Mouse (Mus musculus) CH12.LX (cell line): ENCODE measurements around the gene Pdp2. TPM values are rescaled to one million over a fixed set of nuclear protein-coding genes. Genes with fewer than 3 reads are reported as not detected.

Source experiments
- DNase-seq: peaks from one replicate; pipeline ENCODE4 v3.0.0-alpha.2; 2013; ENCODE audit errors: extremely low read depth
- H3K27ac ChIP-seq: 2 replicates; pipeline ENCODE4 v1.5.1; 2012; ENCODE audit warnings: low read depth, mild to moderate bottlenecking, control low read depth, moderate library complexity; ENCODE audit not compliant: insufficient read depth
- H3K27me3 ChIP-seq: replicated peaks from 2 replicates; pipeline ENCODE3; 2012; ENCODE audit warnings: inconsistent platforms
- H3K36me3 ChIP-seq, 2 experiments: replicated peaks in 1 of 2; 2 replicates each; pipeline versions ENCODE3 to v1.6.1; 2012; ENCODE audit warnings: inconsistent platforms in 1 of 2, low read length in 1 of 2, mild to moderate bottlenecking in 1 of 2, mixed read lengths in 1 of 2, moderate library complexity in 1 of 2; ENCODE audit not compliant: control insufficient read depth in 1 of 2, insufficient read depth in 1 of 2
- H3K4me1 ChIP-seq, 2 experiments: 2 replicates each; pipeline ENCODE4 v1.6.1; 2012; ENCODE audit warnings: inconsistent platforms in 1 of 2, moderate library complexity in 1 of 2; ENCODE audit not compliant: insufficient read depth in 2 of 2, control insufficient read depth in 1 of 2
- H3K4me2 ChIP-seq: 2 replicates; pipeline ENCODE4 v1.6.1; 2012; ENCODE audit warnings: low read depth, mild to moderate bottlenecking, control low read depth; ENCODE audit not compliant: poor library complexity, insufficient read depth, severe bottlenecking
- H3K4me3 ChIP-seq, 3 experiments: fragments of 150-350 bp in 1 of 3; sonication (generic) in 1 of 3; replicated peaks in 1 of 3; 2 replicates each; pipeline versions ENCODE3 to v1.5.1; 2011 to 2012; ENCODE audit warnings: low read depth in 2 of 3, low read length in 2 of 3, mild to moderate bottlenecking in 2 of 3, moderate library complexity in 2 of 3, control low read depth in 1 of 3, improper control_type of control experiment in 1 of 3, inconsistent platforms in 1 of 3, mixed read lengths in 1 of 3; ENCODE audit not compliant: poor library complexity in 1 of 3
- H3K79me2 ChIP-seq: replicated peaks from 2 replicates; pipeline ENCODE4 v1.6.1; 2012; ENCODE audit warnings: mild to moderate bottlenecking, moderate library complexity; ENCODE audit not compliant: control insufficient read depth, poor library complexity, insufficient read depth, severe bottlenecking; ENCODE audit errors: extremely low read depth
- H3K9ac ChIP-seq: 2 replicates; pipeline ENCODE4 v1.6.1; 2012; ENCODE audit warnings: low read depth, mild to moderate bottlenecking, control low read depth, moderate library complexity; ENCODE audit not compliant: insufficient read depth
- H3K9me3 ChIP-seq: replicated peaks from 2 replicates; pipeline ENCODE3; 2012; ENCODE audit warnings: low read length, inconsistent platforms, mixed read lengths
- BHLHE40 ChIP-seq: IDR thresholded peaks from 2 replicates; pipeline ENCODE4 v1.6.1; 2011; ENCODE audit warnings: mild to moderate bottlenecking, low read depth, low read length, improper control_type of control experiment
- CHD1 ChIP-seq: IDR thresholded peaks from 2 replicates; pipeline ENCODE4 v1.6.1; 2012; ENCODE audit warnings: low read depth, low read length, improper control_type of control experiment, inconsistent platforms
- CHD2 ChIP-seq: IDR thresholded peaks from 2 replicates; pipeline ENCODE4 v1.6.1; 2011; ENCODE audit warnings: low read length, improper control_type of control experiment
- CTCF ChIP-seq, 2 experiments: IDR thresholded peaks in 1 of 2; conservative IDR thresholded peaks in 1 of 2; 2 replicates each; pipeline ENCODE4 v1.5.1; 2011 to 2012; ENCODE audit warnings: low read depth in 2 of 2, low read length in 2 of 2, improper control_type of control experiment in 1 of 2, inconsistent platforms in 1 of 2, mild to moderate bottlenecking in 1 of 2, moderate library complexity in 1 of 2
- E2F4 ChIP-seq: IDR thresholded peaks from 2 replicates; pipeline ENCODE4 v1.6.1; 2011; ENCODE audit warnings: low read depth, low read length, improper control_type of control experiment; ENCODE audit not compliant: insufficient replicate concordance
- ELF1 ChIP-seq: IDR thresholded peaks from 2 replicates; pipeline ENCODE4 v1.6.1; 2014; ENCODE audit warnings: low read depth, mild to moderate bottlenecking, inconsistent platforms, low read length, improper control_type of control experiment
- EP300 ChIP-seq: IDR thresholded peaks from 2 replicates; pipeline ENCODE4 v1.6.1; 2011; ENCODE audit warnings: low read length, improper control_type of control experiment
- ETS1 ChIP-seq: conservative IDR thresholded peaks from 2 replicates; pipeline ENCODE4 v1.6.1; 2012; ENCODE audit warnings: low read depth, mild to moderate bottlenecking, inconsistent platforms, low read length, improper control_type of control experiment, moderate library complexity
- GABPA ChIP-seq: IDR thresholded peaks from 2 replicates; pipeline ENCODE4 v1.6.1; 2012; ENCODE audit warnings: low read depth, low read length, improper control_type of control experiment, inconsistent platforms; ENCODE audit not compliant: insufficient replicate concordance
- HCFC1 ChIP-seq: IDR thresholded peaks from 2 replicates; pipeline ENCODE4 v1.6.1; 2012; ENCODE audit warnings: low read depth, mild to moderate bottlenecking, inconsistent platforms, low read length, improper control_type of control experiment
- IRF4 ChIP-seq: IDR thresholded peaks from 2 replicates; pipeline ENCODE4 v1.6.1; 2014; ENCODE audit warnings: low read depth, mild to moderate bottlenecking, inconsistent platforms, low read length, improper control_type of control experiment
- JUN ChIP-seq: IDR thresholded peaks from 2 replicates; pipeline ENCODE4 v1.6.1; 2011; ENCODE audit warnings: low read depth, mild to moderate bottlenecking, low read length, improper control_type of control experiment, moderate library complexity; ENCODE audit not compliant: insufficient read depth
- JUND ChIP-seq: conservative IDR thresholded peaks from 2 replicates; pipeline ENCODE4 v1.6.1; 2011; ENCODE audit warnings: low read depth, low read length, improper control_type of control experiment
- KAT2A ChIP-seq: IDR thresholded peaks from 2 replicates; pipeline ENCODE4 v1.6.1; 2012; ENCODE audit warnings: low read length, improper control_type of control experiment, inconsistent platforms; ENCODE audit not compliant: insufficient replicate concordance
- MAFK ChIP-seq: IDR thresholded peaks from 2 replicates; pipeline ENCODE4 v1.6.1; 2011; ENCODE audit warnings: low read length, improper control_type of control experiment; ENCODE audit not compliant: insufficient replicate concordance
- MAX ChIP-seq: IDR thresholded peaks from 2 replicates; pipeline ENCODE4 v1.6.1; 2011; ENCODE audit warnings: low read length, improper control_type of control experiment
- MAZ ChIP-seq: IDR thresholded peaks from 2 replicates; pipeline ENCODE4 v1.6.1; 2012; ENCODE audit warnings: low read depth, mild to moderate bottlenecking, inconsistent platforms, low read length, improper control_type of control experiment, moderate library complexity
- MEF2A ChIP-seq: IDR thresholded peaks from 2 replicates; pipeline ENCODE4 v1.6.1; 2014; ENCODE audit warnings: low read depth, mild to moderate bottlenecking, inconsistent platforms, low read length, improper control_type of control experiment, borderline replicate concordance
- MXI1 ChIP-seq: IDR thresholded peaks from 2 replicates; pipeline ENCODE4 v1.6.1; 2011; ENCODE audit warnings: mild to moderate bottlenecking, low read depth, low read length, improper control_type of control experiment
- MYC ChIP-seq: IDR thresholded peaks from 2 replicates; pipeline ENCODE4 v1.6.1; 2011; ENCODE audit warnings: low read depth, mild to moderate bottlenecking, improper control_type of control experiment, low read length
- NELFE ChIP-seq: IDR thresholded peaks from 2 replicates; pipeline ENCODE4 v1.6.1; 2011; ENCODE audit warnings: low read depth, low read length, improper control_type of control experiment
- NRF1 ChIP-seq: IDR thresholded peaks from 2 replicates; pipeline ENCODE4 v1.6.1; 2014; ENCODE audit warnings: low read depth, mild to moderate bottlenecking, inconsistent platforms, low read length, improper control_type of control experiment, moderate library complexity
- PAX5 ChIP-seq: IDR thresholded peaks from 2 replicates; pipeline ENCODE4 v1.6.1; 2012; ENCODE audit warnings: low read length, inconsistent platforms, mixed read lengths
- POLR2A ChIP-seq: IDR thresholded peaks from 2 replicates; pipeline ENCODE4 v1.6.1; 2011; ENCODE audit warnings: low read depth, mild to moderate bottlenecking, improper control_type of control experiment, low read length
- POLR2AphosphoS2 ChIP-seq: IDR thresholded peaks from 2 replicates; pipeline ENCODE4 v1.6.1; 2011; ENCODE audit warnings: low read depth, low read length, improper control_type of control experiment
- RAD21 ChIP-seq: IDR thresholded peaks from 2 replicates; pipeline ENCODE4 v1.6.1; 2011; ENCODE audit warnings: low read depth, mild to moderate bottlenecking, low read length, improper control_type of control experiment, moderate library complexity
- RCOR1 ChIP-seq: conservative IDR thresholded peaks from 2 replicates; pipeline ENCODE4 v1.6.1; 2012; ENCODE audit warnings: low read depth, mild to moderate bottlenecking, inconsistent platforms, low read length, improper control_type of control experiment
- SIN3A ChIP-seq: IDR thresholded peaks from 2 replicates; pipeline ENCODE4 v1.6.1; 2012; ENCODE audit warnings: low read length, improper control_type of control experiment, inconsistent platforms
- SMC3 ChIP-seq: IDR thresholded peaks from 2 replicates; pipeline ENCODE4 v1.6.1; 2011; ENCODE audit warnings: low read depth, low read length, improper control_type of control experiment
- TBP ChIP-seq: conservative IDR thresholded peaks from 2 replicates; pipeline ENCODE4 v1.6.1; 2011; ENCODE audit warnings: low read depth, low read length, improper control_type of control experiment
- TCF12 ChIP-seq: IDR thresholded peaks from 2 replicates; pipeline ENCODE4 v1.6.1; 2014; ENCODE audit warnings: low read depth, mild to moderate bottlenecking, inconsistent platforms, low read length, improper control_type of control experiment
- UBTF ChIP-seq: IDR thresholded peaks from 2 replicates; pipeline ENCODE4 v1.6.1; 2012; ENCODE audit warnings: low read depth, mild to moderate bottlenecking, inconsistent platforms, low read length, improper control_type of control experiment, moderate library complexity
- USF1 ChIP-seq: IDR thresholded peaks from 2 replicates; pipeline ENCODE4 v1.6.1; 2014; ENCODE audit warnings: low read depth, mild to moderate bottlenecking, inconsistent platforms, low read length, improper control_type of control experiment
- USF2 ChIP-seq: conservative IDR thresholded peaks from 2 replicates; pipeline ENCODE4 v1.6.1; 2011; ENCODE audit warnings: low read depth, low read length, improper control_type of control experiment
- ZC3H11A ChIP-seq: IDR thresholded peaks from 2 replicates; pipeline ENCODE4 v1.6.1; 2012; ENCODE audit warnings: low read depth, mild to moderate bottlenecking, inconsistent platforms, low read length, improper control_type of control experiment
- ZKSCAN1 ChIP-seq: IDR thresholded peaks from 2 replicates; pipeline ENCODE4 v1.6.1; 2012; ENCODE audit warnings: low read depth, inconsistent platforms, low read length, improper control_type of control experiment, borderline replicate concordance
- ZMIZ1 ChIP-seq: IDR thresholded peaks from 2 replicates; pipeline ENCODE4 v1.6.1; 2012; ENCODE audit warnings: low read depth, mild to moderate bottlenecking, inconsistent platforms, low read length, improper control_type of control experiment
- ZNF384 ChIP-seq: IDR thresholded peaks from 2 replicates; pipeline ENCODE4 v1.6.1; 2012; ENCODE audit warnings: low read depth, low read length, improper control_type of control experiment, inconsistent platforms
- dilution Hi-C: fragments of 300-500 bp; cut with MboI; formaldehyde crosslinking; loops from 2 replicates; pipeline ENCODE4 v1.14.3; 2020; ENCODE audit warnings: low sequenced_read_pairs; ENCODE audit not compliant: extremely low pct_unique_long_range_greater_than_20kb, extremely low pct_ligation_motif_present
- in situ Hi-C: fragments of 300-500 bp; cut with MboI; formaldehyde crosslinking; loops from 3 replicates; pipeline ENCODE4 v1.14.3; 2019; ENCODE audit warnings: low sequenced_read_pairs, low pct_ligation_motif_present, low pct_unique_long_range_greater_than_20kb, mixed read lengths
- polyA plus RNA-seq: library from polyadenylated mRNA; unstranded; fragments of >175 nt; gene quantifications from 2 replicates; pipeline ENCODE4 v1.2.1, GENCODE M21; 2012; ENCODE audit warnings: low read depth; ENCODE audit not compliant: insufficient read length
- total RNA-seq, 2 experiments: library from RNA; depleted of rRNA; stranded (reverse); fragments of 300-350 nt in 1 of 2; fragments of >200 nt in 1 of 2; gene quantifications; 2 replicates each; pipeline ENCODE4 v1.2.3; 2012 to 2014

Pdp2 gene
- total and polyA plus RNA-seq, 3 experiments: 7.6 to 9.6 (median 8.7) TPM

DNA sequence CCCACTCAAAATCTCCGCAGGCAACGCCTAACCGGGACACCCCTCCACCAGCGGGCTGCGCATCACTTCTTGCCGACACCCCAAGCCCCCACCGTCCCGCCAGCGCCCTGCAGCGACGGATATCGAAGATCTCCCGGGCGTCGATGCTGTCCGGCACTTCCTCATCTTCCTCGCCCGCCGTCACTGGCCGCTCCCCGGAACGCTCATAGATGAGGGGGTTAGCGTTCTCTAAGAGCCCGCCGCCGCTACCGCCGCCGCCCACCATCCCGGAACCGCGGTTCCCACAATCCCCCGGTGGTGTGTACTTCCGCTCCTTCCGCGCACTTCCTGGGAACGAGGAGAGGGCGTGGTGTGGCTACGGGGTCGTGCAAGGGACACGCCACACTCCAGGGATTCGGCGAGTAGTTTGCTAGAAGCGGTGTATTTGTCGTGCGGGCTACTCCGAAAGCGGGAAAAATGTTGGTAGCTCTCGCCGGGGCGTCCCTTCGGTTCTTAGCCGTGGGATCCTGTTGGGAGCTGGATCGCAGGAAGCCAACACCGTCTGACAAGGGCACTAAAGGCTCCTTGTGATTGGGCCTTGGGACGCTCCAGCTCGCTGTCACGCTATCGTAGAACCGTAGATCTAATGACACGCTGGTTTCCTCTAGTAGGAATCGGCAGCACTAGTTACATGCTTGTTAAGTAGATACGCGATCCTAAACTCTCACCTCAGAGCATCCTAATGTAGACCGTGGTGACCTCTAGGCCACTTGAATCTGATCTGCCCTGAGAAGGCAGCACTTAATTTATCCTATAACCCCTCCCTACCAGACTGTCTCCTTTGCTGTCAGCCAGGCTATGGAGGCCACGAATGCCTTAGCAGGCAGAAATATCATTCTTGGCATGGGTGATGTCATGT lies 50.4 kb downstream of the Pdp2 start, which contains the start of gene Ciao2b:
Gene Ciao2b (minus strand): TSS at position 540 of the 898 bp plus-strand sequence.
- peak; percentile 26; the same call in 1 of the 2 replicates for TF ChIP-seq MYC
- TF ChIP-seq NRF1: no peak
- peak; percentile 87 for TF ChIP-seq POLR2A
- TF ChIP-seq ZKSCAN1: no peak
- TF ChIP-seq JUND: no peak
- TF ChIP-seq ZMIZ1: peak; percentile 56; the same call in 1 of the 2 replicates
- TF ChIP-seq MEF2A: no peak
- TF ChIP-seq MXI1: peak; percentile 88
- peak; percentile 63 for TF ChIP-seq TBP
- no peak; the same call in 1 of the 2 replicates for TF ChIP-seq GABPA
- peak; percentile 75 for TF ChIP-seq IRF4
- no peak for TF ChIP-seq BHLHE40
- no peak for TF ChIP-seq RAD21
- TF ChIP-seq UBTF: no peak
- TF ChIP-seq ZC3H11A: no peak
- peak; percentile 85 for TF ChIP-seq POLR2AphosphoS2
- no peak for TF ChIP-seq ETS1
- TF ChIP-seq USF1: no peak
- no peak for TF ChIP-seq JUN
- peak; percentile 83 for TF ChIP-seq TCF12
- TF ChIP-seq PAX5: no peak
- no peak for TF ChIP-seq CTCF (conservative IDR thresholded peaks at IDR 0.05 in 1 of 2, IDR thresholded peaks at IDR 0.05 in 1 of 2; ENCODE audit: low read depth in 2 of 2, low read length in 2 of 2)
- peak; percentile 92 for TF ChIP-seq HCFC1
- peak; percentile 87; the same call in 1 of the 2 replicates for TF ChIP-seq KAT2A
- no peak for TF ChIP-seq USF2
- no peak for TF ChIP-seq CHD1
- TF ChIP-seq E2F4: no peak
- peak; percentile 99 for TF ChIP-seq ELF1
- TF ChIP-seq MAFK: no peak
- TF ChIP-seq EP300: no peak
- TF ChIP-seq RCOR1: no peak
- peak; percentile 5; the same call in 1 of the 2 replicates for TF ChIP-seq SMC3
- no peak for TF ChIP-seq CHD2
- TF ChIP-seq MAX: peak; percentile 76; the same call in 1 of the 2 replicates
- peak; percentile 89 for TF ChIP-seq NELFE
- no peak for TF ChIP-seq ZNF384
- TF ChIP-seq MAZ: no peak; the same call in 1 of the 2 replicates
- peak; percentile 97 for TF ChIP-seq SIN3A
- Histone ChIP-seq H3K4me3 (peak within 1 kb of the TSS; percentile 84 to 91 (median 85)), H3K9me3 (no peaks in the 10 kb centered on the region), H3K79me2 (peaks cover 13% of the 10 kb centered on the region), H3K4me1 (peaks cover 10 to 37% of the 10 kb centered on the region in 2 experiments), H3K9ac (peak within 1 kb of the TSS; percentile 92), H3K27ac (peak within 1 kb of the TSS; percentile 29; the same call in 1 of the 2 replicates), H3K27me3 (no peaks in the 10 kb centered on the region), H3K36me3 (peaks cover 11 to 35% of the 10 kb centered on the region in 2 experiments), H3K4me2 (peak within 1 kb of the TSS; percentile 77)
- DNase-seq: peak; percentile 82
- in situ Hi-C loops (loop anchor here (5.0 kb wide), 1 partner anchor 34 kb away; no protein-coding TSS in a partner anchor), dilution Hi-C loops (no loop called here)
